Mouse (Mus musculus) embryonic facial prominence, embryonic 12.5 days (tissue): ENCODE results near the gene Tgfbrap1. TPM values are rescaled to one million over a fixed set of nuclear protein-coding genes. Genes with fewer than 3 reads are reported as not detected.

Experiments
- ATAC-seq: fragments of 200-750 bp; cut with Nextera tagmentation; 2 replicates; pipeline ENCODE4 v1.8.0; 2017; ENCODE audit not compliant: insufficient number of reproducible peaks, insufficient read depth, low FRiP score, low TSS enrichment
- H3K27ac ChIP-seq: fragments of 300-500 bp; sonication (generic); 2 replicates; pipeline ENCODE4 v1.5.1; 2016; ENCODE audit warnings: mild to moderate bottlenecking
- H3K27me3 ChIP-seq: fragments of 300-500 bp; sonication (generic); 2 replicates; pipeline ENCODE4 v1.6.1; 2016; ENCODE audit warnings: mild to moderate bottlenecking, moderate library complexity
- H3K36me3 ChIP-seq: fragments of 300-500 bp; sonication (generic); 2 replicates; pipeline ENCODE4 v1.6.1; 2016; ENCODE audit warnings: mild to moderate bottlenecking
- H3K4me1 ChIP-seq: fragments of 300-500 bp; sonication (generic); 2 replicates; pipeline ENCODE4 v1.6.1; 2016
- H3K4me2 ChIP-seq: fragments of 300-500 bp; sonication (generic); replicated peaks from 2 replicates; pipeline ENCODE4 v1.6.1; 2016; ENCODE audit warnings: mild to moderate bottlenecking, moderate library complexity
- H3K4me3 ChIP-seq: fragments of 300-500 bp; sonication (generic); 2 replicates; pipeline ENCODE4 v1.5.1; 2016; ENCODE audit warnings: mild to moderate bottlenecking
- H3K9ac ChIP-seq: fragments of 300-500 bp; sonication (generic); 2 replicates; pipeline ENCODE4 v1.6.1; 2016; ENCODE audit warnings: mild to moderate bottlenecking, moderate library complexity
- H3K9me3 ChIP-seq: fragments of 300-500 bp; sonication (generic); 2 replicates; pipeline ENCODE4 v1.6.1; 2016; ENCODE audit warnings: mild to moderate bottlenecking, moderate library complexity
- WGBS: fragments of 180-500 bp; shearing (Covaris S2); methylation state at CpG from one replicate; pipeline ENCODE4 v1.1.7; 2016; 5-methylcytosine and 5-hydroxymethylcytosine counted together
- polyA plus RNA-seq: library from polyadenylated mRNA; unstranded; fragments of >200 nt; fragmentation: Nextera tagmentation; extraction: Ambion mirVana; gene quantifications from 2 replicates; pipeline ENCODE4 v1.2.1, GENCODE M21; 2016

The Tgfbrap1 gene
- polyA plus RNA-seq: 13.2 and 13.4 TPM in 2 replicates

- no peaks in the 10 kb centered on the region for H3K27me3 ChIP-seq
- H3K9ac ChIP-seq: peak within 1 kb of the TSS; percentile 90
- peak within 1 kb of the TSS; percentile 75 for H3K4me2 ChIP-seq
- ATAC-seq: peak; percentile 91
- H3K9me3 ChIP-seq: no peaks in the 10 kb centered on the region
- peak within 1 kb of the TSS; percentile 99 for H3K27ac ChIP-seq
- H3K4me3 ChIP-seq: peak within 1 kb of the TSS; percentile 92
- WGBS: under 1% methylated on average over 57 of the region's 57 CpGs
- H3K4me1 ChIP-seq: peaks cover 7% of the 10 kb centered on the region; the same call in 1 of the 2 replicates
- H3K36me3 ChIP-seq: peaks cover 10% of the 10 kb centered on the region
Measured at GRCm38 (mm10) chr1:43098031-43098984, at the start of gene Tgfbrap1, which contains the start of gene AI597479. Gene Tgfbrap1, minus strand, starts transcription at chr1:43098637. Gene AI597479, plus strand, starts transcription at chr1:43098710.

GRCm38 (mm10) chr1:43147474-43147873 is 49.0 kb upstream of the Tgfbrap1 start:
- H3K9ac ChIP-seq: no peak overlapping the region
- no peaks in the 10 kb centered on the region for H3K27me3 ChIP-seq
- no peak overlapping the region for H3K27ac ChIP-seq
- no peak overlapping the region for H3K4me2 ChIP-seq
- no peak for ATAC-seq
- WGBS: 68% methylated on average over 2 of the region's 2 CpGs
- no peaks in the 10 kb centered on the region for H3K9me3 ChIP-seq
- no peak overlapping the region for H3K4me3 ChIP-seq
- H3K36me3 ChIP-seq: no peaks in the 10 kb centered on the region
- H3K4me1 ChIP-seq: no peaks in the 10 kb centered on the region

- no peaks in the 10 kb centered on the region for H3K9me3 ChIP-seq
- H3K27ac ChIP-seq: no peak overlapping the region
- no peaks in the 10 kb centered on the region for H3K4me1 ChIP-seq
- no peak for ATAC-seq
- no peaks in the 10 kb centered on the region for H3K27me3 ChIP-seq
- 0 out of 2 replicates have a peak, but pooled peaks cover 3% of the 10 kb centered on the region for H3K36me3 ChIP-seq
- no peak overlapping the region for H3K9ac ChIP-seq
- no peak overlapping the region for H3K4me2 ChIP-seq
- 78% methylated on average over 6 of the region's 6 CpGs for WGBS
- H3K4me3 ChIP-seq: no peak overlapping the region
Measured at GRCm38 (mm10) chr1:43145388-43145787, 47.0 kb upstream of the Tgfbrap1 start.

GRCm38 (mm10) chr1:43144338-43144906 is 46.0 kb upstream of the Tgfbrap1 start:
- Histone ChIP-seq H3K9me3 (no peaks in the 10 kb centered on the region), H3K9ac (no peak overlapping the region), H3K4me2 (no peak overlapping the region), H3K27me3 (no peaks in the 10 kb centered on the region), H3K36me3 (0 out of 2 replicates have a peak, but pooled peaks cover 3% of the 10 kb centered on the region), H3K4me3 (no peak overlapping the region), H3K27ac (no peak overlapping the region), H3K4me1 (no peaks in the 10 kb centered on the region)
- ATAC-seq: no peak
- WGBS: 83% methylated on average over 8 of the region's 8 CpGs

GRCm38 (mm10) chr1:43143791-43144190 is 45.4 kb upstream of the Tgfbrap1 start:
- ATAC-seq: no peak
- no peak overlapping the region for H3K9ac ChIP-seq
- H3K9me3 ChIP-seq: no peaks in the 10 kb centered on the region
- no peaks in the 10 kb centered on the region for H3K4me1 ChIP-seq
- no peak overlapping the region for H3K27ac ChIP-seq
- 0 out of 2 replicates have a peak, but pooled peaks cover 3% of the 10 kb centered on the region for H3K36me3 ChIP-seq
- no peak overlapping the region for H3K4me2 ChIP-seq
- 87% methylated on average over 4 of the region's 4 CpGs for WGBS
- H3K27me3 ChIP-seq: no peaks in the 10 kb centered on the region
- no peak overlapping the region for H3K4me3 ChIP-seq

- H3K9me3 ChIP-seq: no peaks in the 10 kb centered on the region
- H3K36me3 ChIP-seq: 0 out of 2 replicates have a peak, but pooled peaks cover 3% of the 10 kb centered on the region
- H3K4me2 ChIP-seq: no peak overlapping the region
- no peak overlapping the region for H3K4me3 ChIP-seq
- H3K27ac ChIP-seq: no peak overlapping the region
- no peaks in the 10 kb centered on the region for H3K27me3 ChIP-seq
- WGBS: 71% methylated on average over 4 of the region's 4 CpGs
- no peak overlapping the region for H3K9ac ChIP-seq
- no peaks in the 10 kb centered on the region for H3K4me1 ChIP-seq
- no peak for ATAC-seq
Measured at GRCm38 (mm10) chr1:43143284-43143683, 44.8 kb upstream of the Tgfbrap1 start.

- no peak overlapping the region for H3K27ac ChIP-seq
- no peak for ATAC-seq
- no peaks in the 10 kb centered on the region for H3K4me1 ChIP-seq
- no peak overlapping the region for H3K4me2 ChIP-seq
- H3K36me3 ChIP-seq: 0 out of 2 replicates have a peak, but pooled peaks cover 3% of the 10 kb centered on the region
- WGBS: 74% methylated on average over 6 of the region's 6 CpGs
- no peaks in the 10 kb centered on the region for H3K9me3 ChIP-seq
- no peak overlapping the region for H3K9ac ChIP-seq
- H3K27me3 ChIP-seq: no peaks in the 10 kb centered on the region
- no peak overlapping the region for H3K4me3 ChIP-seq
Measured at GRCm38 (mm10) chr1:43142849-43143248, 44.4 kb upstream of the Tgfbrap1 start.

GRCm38 (mm10) chr1:43141555-43141961 is 43.1 kb upstream of the Tgfbrap1 start:
- no peak for ATAC-seq
- no peak overlapping the region for H3K9ac ChIP-seq
- H3K4me1 ChIP-seq: no peaks in the 10 kb centered on the region
- H3K9me3 ChIP-seq: no peaks in the 10 kb centered on the region
- H3K27ac ChIP-seq: no peak overlapping the region
- no peak overlapping the region for H3K4me3 ChIP-seq
- peaks cover 7% of the 10 kb centered on the region for H3K36me3 ChIP-seq
- no peak overlapping the region for H3K4me2 ChIP-seq
- no peaks in the 10 kb centered on the region for H3K27me3 ChIP-seq
- WGBS: 80% methylated on average over 11 of the region's 11 CpGs

GRCm38 (mm10) chr1:43139587-43140266 is 41.3 kb upstream of the Tgfbrap1 start:
- peaks cover 12% of the 10 kb centered on the region for H3K36me3 ChIP-seq
- H3K4me3 ChIP-seq: no peak overlapping the region
- no peak overlapping the region for H3K9ac ChIP-seq
- WGBS: 52% methylated on average over 8 of the region's 8 CpGs
- no peaks in the 10 kb centered on the region for H3K4me1 ChIP-seq
- no peak overlapping the region for H3K27ac ChIP-seq
- no peaks in the 10 kb centered on the region for H3K27me3 ChIP-seq
- no peak overlapping the region for H3K4me2 ChIP-seq
- peak; percentile 75; the same call in 1 of the 2 replicates for ATAC-seq
- H3K9me3 ChIP-seq: no peaks in the 10 kb centered on the region

- Histone ChIP-seq H3K4me1 (no peaks in the 10 kb centered on the region), H3K9ac (no peak overlapping the region), H3K36me3 (peaks cover 12% of the 10 kb centered on the region), H3K27me3 (no peaks in the 10 kb centered on the region), H3K4me2 (no peak overlapping the region), H3K4me3 (no peak overlapping the region), H3K27ac (no peak overlapping the region), H3K9me3 (no peaks in the 10 kb centered on the region)
- WGBS: 72% methylated on average over 15 of the region's 15 CpGs
- no peak for ATAC-seq
Measured at GRCm38 (mm10) chr1:43138268-43138812, 39.9 kb upstream of the Tgfbrap1 start.

GRCm38 (mm10) chr1:43137334-43137733 is 38.9 kb upstream of the Tgfbrap1 start:
- Histone ChIP-seq H3K9me3 (no peaks in the 10 kb centered on the region), H3K4me2 (no peak overlapping the region), H3K4me3 (no peak overlapping the region), H3K27me3 (no peaks in the 10 kb centered on the region), H3K4me1 (no peaks in the 10 kb centered on the region), H3K27ac (no peak overlapping the region), H3K9ac (no peak overlapping the region), H3K36me3 (peaks cover 12% of the 10 kb centered on the region)
- no peak for ATAC-seq
- WGBS: 90% methylated on average over 5 of the region's 5 CpGs
